Mouse (Mus musculus): ENCODE results near the gene Dctn1.

- TF ChIP-seq CTCF (IDR thresholded peaks at IDR 0.05; ENCODE audit: low read depth, low read length) (no peak), GATA1 (IDR thresholded peaks at IDR 0.05; ENCODE audit: borderline replicate concordance, low read length) (no peak), GATA2 (IDR thresholded peaks at IDR 0.05; ENCODE audit: borderline replicate concordance, low read depth, low read length) (no peak)
Observed at GRCm38 (mm10) chr6:83124851-83125312, 40.8 kb upstream of the Dctn1 start.

Measured in G1E (cell line).